Mouse (Mus musculus) lung, adult 2 months (tissue): ENCODE results near the gene Caml.

Source experiments
- CTCF ChIP-seq: fragments of 200-500 bp; IDR thresholded peaks from 2 replicates; pipeline ENCODE4 v1.5.1; 2011; ENCODE audit warnings: mild to moderate bottlenecking, low read length, control low read depth; ENCODE audit not compliant: insufficient read depth
- POLR2A ChIP-seq: fragments of 200-500 bp; IDR thresholded peaks from 2 replicates; pipeline ENCODE4 v1.6.1; 2011; ENCODE audit warnings: low read depth, mild to moderate bottlenecking, control low read depth, low read length, borderline replicate concordance; ENCODE audit errors: extremely low read depth

- TF ChIP-seq CTCF (no peak), POLR2A (no peak)
Observed at GRCm38 (mm10) chr13:55600657-55601056, 22.1 kb upstream of the Caml start.
